Comparison of ENCODE assay signal across 34 mouse cellular contexts in genomic region chr11:83597796-83598195, GRCm38 (mm10). TPM values are rescaled to one million over a fixed set of nuclear protein-coding genes. Genes with fewer than 3 reads are reported as not detected.
DNase-seq lines count a peak whose midpoint lies in the region; ATAC-seq and TF ChIP-seq lines count a peak whose summit lies in the region.
"Had no signal": no experiment of that assay in that cellular context is flagged by ENCODE, and none has a peak within 500 bp of the region (broad histone marks: within the 10 kb centered on the region; RNA-seq: fewer than 3 reads in every experiment).

No protein-coding gene starts in this region.

- H3K9ac ChIP-seq in embryonic facial prominence, embryonic 12.5 days: no peak overlapping the region
- no peak overlapping the region for H3K9ac ChIP-seq in lung, embryonic 14.5 days
- H3K9ac ChIP-seq in embryonic facial prominence, embryonic 15.5 days: no peak overlapping the region
- H3K9ac ChIP-seq: forebrain, postnatal 0 days; hindbrain, embryonic 12.5 days; hindbrain, embryonic 15.5 days had no signal

- DNase-seq in embryonic facial prominence, embryonic 10.5 days (ENCODE audit: low spot score): no peak
- DNase-seq in lung, embryonic 14.5 days: no peak
- no peak for DNase-seq in lung, postnatal 14 days
- peak; percentile 76 for DNase-seq in 3T3-L1 (ENCODE audit: low read depth, low spot score)
- DNase-seq in gastrocnemius, adult 18-20 months (ENCODE audit: low spot score): no peak
- no peak for DNase-seq in left cerebral cortex, adult 11 months (ENCODE audit: low spot score)
- DNase-seq: adrenal gland, adult 8-10 months; adrenal gland, postnatal 25 days; B cell, adult 2 months; cerebellum, adult 11-12 months; cerebellum, adult 8-10 months; cerebellum, postnatal 14 days; forebrain, postnatal 0 days; gastrocnemius, postnatal 25 days; heart, adult 2 months had no signal

- ATAC-seq in embryonic facial prominence, embryonic 12.5 days (ENCODE audit: insufficient number of reproducible peaks, insufficient read depth, low FRiP score, low TSS enrichment): no peak
- ATAC-seq in lung, embryonic 14.5 days (ENCODE audit: insufficient read depth): no peak
- no peak for ATAC-seq in embryonic facial prominence, embryonic 15.5 days (ENCODE audit: insufficient number of reproducible peaks, low FRiP score, low TSS enrichment, low read depth)
- ATAC-seq: forebrain, embryonic 14.5 days; forebrain, postnatal 0 days had no signal

- 85% methylated on average over 7 of the region's 7 CpGs for WGBS in embryonic facial prominence, embryonic 12.5 days
- WGBS in embryonic facial prominence, embryonic 10.5 days: 92% methylated on average over 7 of the region's 7 CpGs
- WGBS in lung, embryonic 14.5 days: 81% methylated on average over 7 of the region's 7 CpGs
- WGBS in embryonic facial prominence, embryonic 15.5 days: 75% methylated on average over 7 of the region's 7 CpGs

- H3K36me3 ChIP-seq in embryonic facial prominence, embryonic 12.5 days: no peaks in the 10 kb centered on the region
- H3K36me3 ChIP-seq in embryonic facial prominence, embryonic 10.5 days (replicated peaks): no peaks in the 10 kb centered on the region
- no peaks in the 10 kb centered on the region for H3K36me3 ChIP-seq in lung, embryonic 14.5 days (ENCODE audit: insufficient read depth)
- no peaks in the 10 kb centered on the region for H3K36me3 ChIP-seq in embryonic facial prominence, embryonic 15.5 days
- H3K36me3 ChIP-seq: G1E; heart, embryonic 10.5 days; hindbrain, embryonic 12.5 days; hindbrain, embryonic 15.5 days had no signal

- TF ChIP-seq CTCF in lung, embryonic 14.5 days (IDR thresholded peaks at IDR 0.05; ENCODE audit: low read depth): no peak

- 0 out of 2 replicates have a peak overlapping the region, but pooled peaks have one; percentile 26 for H3K27ac ChIP-seq in embryonic facial prominence, embryonic 12.5 days
- H3K27ac ChIP-seq in embryonic facial prominence, embryonic 10.5 days (replicated peaks): no peak overlapping the region
- peak overlapping the region; percentile 66; the same call in 1 of the 2 replicates for H3K27ac ChIP-seq in lung, embryonic 14.5 days (ENCODE audit: low read depth)
- H3K27ac ChIP-seq in embryonic facial prominence, embryonic 15.5 days (replicated peaks): peak overlapping the region; percentile 71; the same call in 1 of the 2 replicates
- H3K27ac ChIP-seq: heart, adult 2 months; heart, embryonic 10.5 days; hindbrain, embryonic 12.5 days; hindbrain, embryonic 15.5 days had no signal

- no peak overlapping the region for H3K4me2 ChIP-seq in embryonic facial prominence, embryonic 12.5 days (replicated peaks)
- H3K4me2 ChIP-seq in lung, embryonic 14.5 days: no peak overlapping the region
- no peak overlapping the region for H3K4me2 ChIP-seq in embryonic facial prominence, embryonic 15.5 days (replicated peaks)
- H3K4me2 ChIP-seq: hindbrain, embryonic 12.5 days; hindbrain, embryonic 15.5 days had no signal

- no peaks in the 10 kb centered on the region for H3K9me3 ChIP-seq in embryonic facial prominence, embryonic 12.5 days
- H3K9me3 ChIP-seq in embryonic facial prominence, embryonic 10.5 days: no peaks in the 10 kb centered on the region
- no peaks in the 10 kb centered on the region for H3K9me3 ChIP-seq in lung, embryonic 14.5 days (ENCODE audit: low read depth, low read length)
- no peaks in the 10 kb centered on the region for H3K9me3 ChIP-seq in embryonic facial prominence, embryonic 15.5 days (replicated peaks)
- H3K9me3 ChIP-seq: G1E; heart, embryonic 10.5 days; hindbrain, embryonic 12.5 days; hindbrain, embryonic 15.5 days had no signal

- no peak overlapping the region for H3K4me3 ChIP-seq in embryonic facial prominence, embryonic 12.5 days
- no peak overlapping the region for H3K4me3 ChIP-seq in embryonic facial prominence, embryonic 10.5 days
- no peak overlapping the region for H3K4me3 ChIP-seq in lung, embryonic 14.5 days (ENCODE audit: low read depth, low read length)
- H3K4me3 ChIP-seq in embryonic facial prominence, embryonic 15.5 days (replicated peaks): no peak overlapping the region
- H3K4me3 ChIP-seq: heart, adult 2 months; heart, embryonic 10.5 days; hindbrain, embryonic 12.5 days; hindbrain, embryonic 15.5 days had no signal

- H3K27me3 ChIP-seq in embryonic facial prominence, embryonic 12.5 days: no peaks in the 10 kb centered on the region
- H3K27me3 ChIP-seq in embryonic facial prominence, embryonic 10.5 days (replicated peaks; ENCODE audit: low read depth, poor library complexity, severe bottlenecking): no peaks in the 10 kb centered on the region
- H3K27me3 ChIP-seq in lung, embryonic 14.5 days (ENCODE audit: insufficient read depth, low read length): no peaks in the 10 kb centered on the region
- no peaks in the 10 kb centered on the region for H3K27me3 ChIP-seq in embryonic facial prominence, embryonic 15.5 days
- H3K27me3 ChIP-seq: CH12.LX; hindbrain, embryonic 12.5 days; hindbrain, embryonic 15.5 days had no signal

- no peaks in the 10 kb centered on the region for H3K4me1 ChIP-seq in embryonic facial prominence, embryonic 12.5 days
- peaks cover 3% of the 10 kb centered on the region for H3K4me1 ChIP-seq in embryonic facial prominence, embryonic 10.5 days
- no peaks in the 10 kb centered on the region for H3K4me1 ChIP-seq in lung, embryonic 14.5 days (ENCODE audit: insufficient read depth)
- H3K4me1 ChIP-seq in embryonic facial prominence, embryonic 15.5 days: no peaks in the 10 kb centered on the region
- H3K4me1 ChIP-seq: heart, embryonic 10.5 days; hindbrain, embryonic 12.5 days; hindbrain, embryonic 15.5 days had no signal

RNA-seq across cellular contexts. Expression of gene Ccl6, which starts 4.9 kb away (rescaled TPM):
- polyA plus RNA-seq in embryonic facial prominence, embryonic 12.5 days (2016; fragmentation: Nextera tagmentation; extraction: Ambion mirVana): 0.70 and 1.4 TPM in 2 replicates
- polyA plus RNA-seq in embryonic facial prominence, embryonic 10.5 days (2016; fragmentation: Nextera tagmentation; extraction: Ambion mirVana): 1.2 and 2.7 TPM in 2 replicates
- 4.8 and 7.2 TPM in 2 replicates for polyA plus RNA-seq in lung, embryonic 14.5 days (2014; fragmentation: Nextera tagmentation; extraction: Ambion mirVana)
- polyA plus RNA-seq in embryonic facial prominence, embryonic 15.5 days (2015; fragmentation: Nextera tagmentation; extraction: Ambion mirVana): 5.1 and 5.3 TPM in 2 replicates
- total RNA-seq in gastrocnemius, adult 18-20 months (2021): 1 to 10 TPM; 3.8 to 6.5 TPM

RNA-seq across cellular contexts. Expression of gene Ccl9, which starts 19.4 kb away (rescaled TPM):
- polyA plus RNA-seq in embryonic facial prominence, embryonic 12.5 days (2016; fragmentation: Nextera tagmentation; extraction: Ambion mirVana): 0.61 and 1.3 TPM in 2 replicates
- polyA plus RNA-seq in embryonic facial prominence, embryonic 10.5 days (2016; fragmentation: Nextera tagmentation; extraction: Ambion mirVana): 1.2 and 1.7 TPM in 2 replicates
- polyA plus RNA-seq in lung, embryonic 14.5 days (2014; fragmentation: Nextera tagmentation; extraction: Ambion mirVana): 2.8 and 7.0 TPM in 2 replicates
- 7.6 and 8.5 TPM in 2 replicates for polyA plus RNA-seq in embryonic facial prominence, embryonic 15.5 days (2015; fragmentation: Nextera tagmentation; extraction: Ambion mirVana)
- 1 to 10 TPM; 2.4 to 3.0 TPM for total RNA-seq in gastrocnemius, adult 18-20 months (2021)

RNA-seq across cellular contexts. Expression of gene Rpl9-ps1, which starts 47.6 kb away (rescaled TPM):
- not detected in 2 replicates for polyA plus RNA-seq in embryonic facial prominence, embryonic 12.5 days (2016; fragmentation: Nextera tagmentation; extraction: Ambion mirVana)
- not detected in 2 replicates for polyA plus RNA-seq in embryonic facial prominence, embryonic 10.5 days (2016; fragmentation: Nextera tagmentation; extraction: Ambion mirVana)
- not detected in 2 replicates for polyA plus RNA-seq in lung, embryonic 14.5 days (2014; fragmentation: Nextera tagmentation; extraction: Ambion mirVana)
- not detected in 2 replicates for polyA plus RNA-seq in embryonic facial prominence, embryonic 15.5 days (2015; fragmentation: Nextera tagmentation; extraction: Ambion mirVana)
- total RNA-seq in gastrocnemius, adult 18-20 months (2021): not detected
- total RNA-seq: adrenal gland, adult 8-10 months; adrenal gland, postnatal 25 days; CH12.LX; forebrain, postnatal 0 days; G1E; gastrocnemius, adult 8-10 months; gastrocnemius, postnatal 25 days; heart, adult 2 months; heart, postnatal 25 days; hematopoietic stem cell, adult 5-6 weeks had no signal
- polyA plus RNA-seq: brain, embryonic 14.5 days; embryonic facial prominence, embryonic 14.5 days; forebrain, embryonic 11.5 days; forebrain, embryonic 14.5 days; forebrain, postnatal 0 days; frontal cortex, adult 2 months; G1E; gonadal fat pad, adult 2 months; heart, adult 2 months; heart, embryonic 10.5 days; heart, embryonic 14.5 days; heart, postnatal 0 days; hindbrain, embryonic 12.5 days; hindbrain, embryonic 15.5 days; intestine, embryonic 14.5 days had no signal

RNA-seq across cellular contexts. Expression of gene Ccl3, which starts 51.4 kb away (rescaled TPM):
- 0.51 and 0.93 TPM in 2 replicates for polyA plus RNA-seq in embryonic facial prominence, embryonic 12.5 days (2016; fragmentation: Nextera tagmentation; extraction: Ambion mirVana)
- polyA plus RNA-seq in embryonic facial prominence, embryonic 10.5 days (2016; fragmentation: Nextera tagmentation; extraction: Ambion mirVana): 0.54 and 1.0 TPM in 2 replicates
- 0.33 and 0.51 TPM in 2 replicates for polyA plus RNA-seq in lung, embryonic 14.5 days (2014; fragmentation: Nextera tagmentation; extraction: Ambion mirVana)
- polyA plus RNA-seq in embryonic facial prominence, embryonic 15.5 days (2015; fragmentation: Nextera tagmentation; extraction: Ambion mirVana): 0.96 and 1.1 TPM in 2 replicates
- total RNA-seq in gastrocnemius, adult 18-20 months (2021): not detected
- total RNA-seq: gastrocnemius, adult 8-10 months; gastrocnemius, postnatal 25 days; heart, adult 2 months had no signal
- polyA plus RNA-seq: G1E had no signal
